Mouse (Mus musculus) inflammation-experienced regulatory T-cells, adult 6 months (primary cell): ENCODE measurements around the gene Slc26a8. TPM values are rescaled to one million over a fixed set of nuclear protein-coding genes. Genes with fewer than 3 reads are reported as not detected.

Experiments
- ATAC-seq: one replicate; pipeline ENCODE4 v1.8.0; 2017
- polyA plus RNA-seq, 3 experiments: library from polyadenylated mRNA; unstranded; fragments of 100-300 nt; shearing (Covaris generic); gene quantifications; one replicate each; pipeline ENCODE4 v1.2.1; 2017

The Slc26a8 gene
- polyA plus RNA-seq, 3 experiments from 2014 or later, result 0.21 to 0.88 (median 0.87) TPM

DNA sequence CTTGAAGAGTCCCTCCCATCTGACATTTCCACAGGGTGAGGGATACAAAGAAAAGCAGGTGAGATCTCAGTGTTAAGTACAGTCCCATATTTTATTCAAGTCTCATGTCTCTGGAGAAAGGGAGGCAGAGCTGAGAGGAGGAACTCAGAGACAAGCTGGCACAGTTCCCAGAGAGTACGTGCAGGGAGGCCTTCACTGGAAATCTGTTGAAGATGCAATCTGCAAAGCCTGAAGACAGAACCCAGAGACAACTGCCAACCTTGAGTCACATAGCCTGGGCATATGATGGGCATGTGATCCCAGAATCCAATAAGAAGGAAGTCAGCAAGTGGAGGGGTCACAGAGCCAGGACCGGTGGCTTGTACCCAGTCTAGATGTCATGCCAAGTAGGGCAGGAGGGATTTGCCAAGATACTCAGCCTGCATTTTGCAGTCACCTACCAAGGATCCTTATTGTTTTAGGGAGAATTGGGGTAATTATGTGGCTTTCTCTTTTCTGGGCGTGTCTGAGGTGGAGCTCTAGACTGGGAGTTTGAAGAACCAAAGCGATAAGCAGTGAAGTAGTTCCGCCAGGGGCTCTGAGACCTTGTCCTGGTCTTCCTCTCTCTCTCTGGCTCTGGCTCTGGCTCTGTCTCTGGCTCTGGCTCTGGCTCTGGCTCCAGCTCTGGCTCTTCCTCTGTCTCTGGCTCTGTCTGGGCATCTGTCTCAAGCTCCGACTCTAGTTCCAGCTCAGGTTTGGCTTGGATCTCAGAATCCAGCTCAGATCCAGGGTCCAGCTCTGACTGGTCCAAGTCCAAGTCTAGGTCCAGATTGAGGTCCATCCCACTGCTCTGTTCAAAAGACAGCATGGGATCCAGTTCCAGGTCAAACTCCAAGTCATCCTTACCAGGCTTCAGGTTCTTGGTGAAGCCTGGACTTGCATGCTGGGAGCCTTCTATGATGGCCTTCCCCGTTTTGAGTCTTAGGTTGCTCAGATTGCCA, 52.0 kb downstream of the Slc26a8 start:
- no peak for ATAC-seq

GRCm38 (mm10) chr17:28635842-28636241, 54.2 kb downstream of the Slc26a8 start:
- no peak for ATAC-seq

DNA sequence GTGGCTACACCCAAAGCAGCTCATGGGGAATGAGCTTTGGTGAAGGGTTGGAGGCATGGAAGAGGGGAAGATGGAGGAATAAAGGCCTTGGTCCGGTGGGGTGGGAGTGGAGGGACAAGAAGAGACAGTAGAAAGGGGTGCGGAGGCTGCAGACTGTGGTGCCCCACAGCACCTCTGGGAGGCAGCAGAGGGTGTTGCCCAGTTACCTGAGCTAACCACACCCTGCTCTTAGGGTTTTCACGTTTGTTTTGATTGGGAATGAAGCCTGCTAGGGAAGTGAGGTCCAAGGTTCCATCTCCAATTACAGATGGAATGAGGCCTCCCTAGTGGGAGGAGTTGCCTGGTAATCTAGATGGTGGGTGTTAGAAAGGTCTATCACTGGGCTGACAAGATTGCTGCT, 60.9 kb downstream of the Slc26a8 start:
- ATAC-seq, result no peak

DNA sequence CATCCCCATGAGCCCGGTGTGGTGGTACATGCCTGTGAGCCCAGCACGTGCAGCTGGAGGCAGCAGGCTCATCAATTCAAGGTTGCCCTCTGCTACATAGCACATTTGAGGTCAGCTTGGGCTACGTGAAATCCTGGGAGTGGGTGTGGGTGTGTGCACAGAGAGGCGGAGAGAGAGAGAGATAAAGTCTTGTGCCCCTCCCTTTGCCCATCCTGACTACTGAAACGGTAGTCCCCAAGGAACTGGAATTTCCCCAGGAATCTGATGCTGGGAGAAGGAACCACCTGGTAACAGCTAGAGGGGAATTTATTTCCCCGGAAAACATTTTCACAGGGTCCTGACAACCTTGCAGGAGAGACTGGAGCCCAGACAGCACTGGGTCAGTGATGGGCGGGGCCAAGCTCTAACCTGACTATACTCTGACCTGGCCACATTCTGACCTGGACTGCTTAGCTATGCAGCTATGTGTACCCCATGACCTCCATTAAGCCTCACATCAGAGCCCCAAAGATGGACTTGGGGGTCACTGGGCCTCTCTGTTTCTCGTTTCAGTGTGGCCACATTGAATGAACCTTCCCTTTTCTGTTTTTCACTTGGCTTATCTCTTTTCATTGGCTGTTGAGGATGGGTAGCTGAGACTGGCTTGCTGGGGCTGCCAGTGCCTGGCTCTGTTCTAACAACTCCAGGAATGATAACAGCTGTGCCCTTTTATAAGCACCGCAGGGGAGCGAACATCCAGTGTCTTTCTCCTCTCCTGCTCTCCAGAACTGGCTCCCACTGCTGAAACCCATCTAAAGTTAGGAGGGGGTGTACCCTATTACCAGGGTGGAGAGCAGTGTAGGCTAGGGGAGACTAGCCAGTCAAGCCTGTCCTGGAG, 61.5 kb downstream of the Slc26a8 start:
- no peak for ATAC-seq

GRCm38 (mm10) chr17:28626937-28627336, 63.1 kb downstream of the Slc26a8 start:
- no peak for ATAC-seq

DNA sequence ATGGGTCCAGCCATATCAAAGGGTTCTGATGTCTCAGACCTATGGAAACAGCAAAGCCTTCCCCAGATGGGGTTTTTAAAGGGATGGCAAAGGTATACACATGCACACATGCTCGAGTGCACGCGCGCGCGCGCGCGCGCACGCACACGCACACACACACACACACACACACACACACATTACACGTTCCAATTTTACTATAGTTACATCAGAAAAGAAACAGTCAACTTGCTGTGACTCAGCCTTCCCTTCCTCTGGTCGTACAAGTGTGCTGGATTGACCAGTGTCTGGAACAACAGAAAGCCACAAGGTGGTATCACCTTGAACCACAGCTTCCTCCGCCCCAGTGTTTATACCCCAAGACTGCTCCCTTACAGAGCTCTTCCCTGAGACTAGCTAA, 64.7 kb downstream of the Slc26a8 start:
- ATAC-seq, result no peak

DNA sequence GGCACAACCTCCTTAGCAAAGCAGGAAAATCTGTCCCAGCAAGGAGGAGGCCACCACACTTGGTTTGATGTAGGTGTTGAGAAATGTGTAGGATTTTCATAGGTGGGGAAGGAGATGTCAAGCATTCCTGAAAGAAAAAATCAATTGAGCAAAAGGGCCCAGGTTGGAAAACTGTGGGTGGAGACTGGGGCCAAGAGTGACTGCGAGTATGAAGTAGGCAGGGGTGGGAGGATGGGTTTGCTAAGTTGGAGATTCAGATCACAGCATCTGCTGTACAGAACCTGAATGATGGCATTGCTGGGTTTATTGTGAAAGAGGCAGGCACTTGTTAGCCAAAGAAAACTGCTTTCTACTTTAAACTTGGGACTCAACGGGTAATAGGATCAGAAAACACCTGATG, 65.2 kb downstream of the Slc26a8 start:
- no peak for ATAC-seq

GRCm38 (mm10) chr17:28622300-28622759, 67.7 kb downstream of the Slc26a8 start, which contains the start of gene Srpk1:
Gene Srpk1 (minus strand): TSS chr17:28622709.
- ATAC-seq, result peak; percentile 77

GRCm38 (mm10) chr17:28621381-28622299, 68.4 kb downstream of the Slc26a8 start:
- peak; percentile 51 for ATAC-seq

- ATAC-seq, result no peak
Measured at GRCm38 (mm10) chr17:28618775-28619174, 71.3 kb downstream of the Slc26a8 start.

DNA sequence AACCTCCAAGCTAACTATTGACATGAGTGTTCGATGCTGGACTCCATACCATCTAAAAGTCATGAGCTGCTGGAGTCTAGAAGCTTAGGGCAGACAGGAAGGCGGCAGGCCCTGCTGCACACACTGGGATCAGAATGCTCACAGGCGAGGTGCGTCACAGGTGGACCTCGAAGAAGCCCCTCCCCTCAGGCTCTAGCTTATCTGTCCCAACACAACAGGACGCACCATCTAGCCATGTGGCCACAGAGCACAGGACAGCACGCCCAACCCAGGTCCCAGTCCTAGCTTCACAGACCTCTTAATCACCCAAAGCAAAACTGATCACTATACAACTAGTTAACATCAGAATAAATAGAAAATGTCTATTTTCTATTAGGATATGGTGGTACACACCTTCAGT, 71.9 kb downstream of the Slc26a8 start:
- ATAC-seq, result no peak

DNA sequence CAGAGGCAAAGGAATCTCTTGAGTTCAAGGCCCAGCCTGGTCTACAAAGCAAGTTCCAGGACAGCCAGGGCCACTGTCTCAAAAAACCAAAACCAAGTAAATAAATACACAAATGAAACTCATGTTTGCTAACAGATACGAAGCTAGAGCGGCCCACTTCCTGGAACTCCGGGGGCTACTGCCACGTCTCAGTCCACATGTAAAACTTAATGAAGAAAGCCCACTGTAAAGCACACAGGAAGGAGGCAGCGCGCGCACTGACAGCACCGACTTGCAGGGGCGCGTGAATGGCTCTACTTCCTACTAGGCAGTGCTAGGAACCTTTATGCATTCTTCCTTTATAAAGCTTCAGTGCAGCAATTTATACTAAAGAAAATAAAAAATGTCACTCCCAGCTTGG, 72.4 kb downstream of the Slc26a8 start:
- no peak for ATAC-seq

DNA sequence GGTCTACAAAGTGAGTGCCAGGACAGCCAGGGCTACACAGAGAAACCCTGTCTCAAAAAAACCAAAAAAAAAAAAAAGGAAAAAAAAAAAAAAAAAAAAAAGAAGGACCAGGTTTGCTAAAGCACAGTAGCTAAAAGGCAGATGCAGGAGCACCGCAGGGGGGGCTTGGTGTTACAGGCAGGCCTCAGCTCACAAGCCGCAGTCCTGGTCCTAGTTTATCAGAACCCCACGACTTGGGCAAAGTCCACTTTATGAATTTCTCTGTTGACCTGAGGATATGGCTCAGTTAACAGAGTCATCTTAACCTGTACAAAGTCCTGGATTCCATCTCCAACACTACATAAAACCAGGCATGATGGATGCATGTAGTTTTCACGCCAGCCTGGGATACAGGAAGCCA, 74.7 kb downstream of the Slc26a8 start:
- no peak for ATAC-seq

- ATAC-seq, result no peak
Measured at GRCm38 (mm10) chr17:28613096-28613495, 76.9 kb downstream of the Slc26a8 start.

DNA sequence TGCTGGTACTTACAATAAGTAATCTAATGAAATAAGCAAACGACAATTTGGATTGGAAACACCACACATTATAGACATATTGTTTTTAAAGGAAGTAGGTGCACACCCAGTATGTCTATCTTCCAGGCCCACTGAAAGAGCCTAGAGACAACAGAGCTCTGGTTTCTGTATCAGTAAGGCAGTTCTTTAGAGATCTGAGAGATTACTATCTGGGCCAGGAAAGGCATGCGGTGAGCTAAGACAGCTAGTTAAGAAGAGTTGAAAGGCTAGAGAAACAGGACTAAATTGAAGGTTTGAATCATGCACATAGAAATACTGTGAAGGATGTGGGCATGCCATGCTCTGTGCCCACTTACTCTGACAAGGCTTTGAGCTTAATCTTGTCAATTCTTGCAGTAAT, 77.4 kb downstream of the Slc26a8 start:
- peak; percentile 94 for ATAC-seq

DNA sequence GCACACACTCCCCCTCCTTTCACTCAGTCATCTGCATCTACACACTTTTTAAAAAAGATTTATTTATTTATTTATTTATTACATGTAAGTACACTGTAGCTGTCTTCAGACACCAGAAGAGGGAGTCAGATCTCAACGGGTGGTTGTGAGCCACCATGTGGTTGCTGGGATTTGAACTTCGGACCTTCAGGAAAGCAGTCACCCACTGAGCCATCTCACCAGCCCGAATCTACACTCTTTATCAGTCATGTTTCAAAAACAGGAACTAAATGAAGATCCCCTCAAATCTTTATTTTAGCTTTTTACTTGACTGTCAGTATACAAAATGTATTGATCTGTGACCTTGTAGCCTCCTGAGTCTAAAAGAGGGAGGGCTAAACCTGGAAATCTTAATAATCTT, 80.5 kb downstream of the Slc26a8 start:
- no peak for ATAC-seq

DNA sequence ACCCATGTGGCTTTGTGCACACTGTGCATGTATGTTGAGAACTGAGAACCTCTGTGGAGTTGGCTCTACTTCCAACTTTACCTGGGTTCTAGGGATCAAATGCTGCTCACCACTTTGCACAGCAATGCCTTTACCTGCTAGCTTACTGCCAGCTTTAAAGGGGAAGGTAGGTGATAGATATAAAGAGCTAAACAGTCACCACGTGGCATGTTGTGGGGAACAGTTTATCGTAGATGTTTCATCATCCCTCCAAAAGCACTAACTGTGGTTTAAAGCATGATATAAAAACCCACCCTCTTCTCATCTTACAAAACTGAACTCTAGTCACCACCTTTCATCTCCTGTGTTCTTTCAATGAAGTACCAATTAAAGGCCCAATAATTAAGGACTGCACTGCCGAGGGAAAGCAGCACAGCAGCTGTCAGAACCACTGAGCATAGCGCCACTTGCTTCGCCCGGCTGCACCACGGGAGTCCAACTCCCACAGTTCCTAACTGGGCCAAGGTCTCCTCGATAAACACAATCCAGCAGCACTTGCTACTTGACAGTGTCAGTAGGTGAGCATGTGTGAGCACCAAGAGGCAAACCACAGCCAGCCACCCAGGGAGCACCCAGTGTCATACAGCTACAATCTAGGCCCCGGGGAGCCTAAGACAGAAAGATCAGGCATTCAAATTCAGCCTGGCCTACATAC, 88.3 kb downstream of the Slc26a8 start:
- no peak for ATAC-seq

DNA sequence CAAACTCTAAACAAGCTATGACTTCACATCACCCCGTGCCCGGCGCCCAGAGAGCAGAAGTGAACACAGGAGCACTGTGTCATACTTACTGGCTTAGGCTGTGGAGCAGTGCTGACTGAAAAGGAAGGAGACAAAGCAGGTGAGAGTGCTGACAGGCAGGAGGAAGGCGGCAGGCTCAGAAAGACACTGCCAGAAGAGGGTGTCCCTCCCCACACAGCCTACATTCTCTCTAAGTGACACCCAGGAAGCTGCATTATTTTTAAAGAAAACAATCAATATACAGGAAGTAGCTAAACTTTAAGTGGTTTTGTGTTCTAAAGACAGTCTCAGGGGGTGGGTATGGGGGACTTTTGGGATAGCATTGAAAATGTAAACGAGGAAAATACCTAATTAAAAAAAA, 89.3 kb downstream of the Slc26a8 start:
- ATAC-seq, result peak; percentile 50

DNA sequence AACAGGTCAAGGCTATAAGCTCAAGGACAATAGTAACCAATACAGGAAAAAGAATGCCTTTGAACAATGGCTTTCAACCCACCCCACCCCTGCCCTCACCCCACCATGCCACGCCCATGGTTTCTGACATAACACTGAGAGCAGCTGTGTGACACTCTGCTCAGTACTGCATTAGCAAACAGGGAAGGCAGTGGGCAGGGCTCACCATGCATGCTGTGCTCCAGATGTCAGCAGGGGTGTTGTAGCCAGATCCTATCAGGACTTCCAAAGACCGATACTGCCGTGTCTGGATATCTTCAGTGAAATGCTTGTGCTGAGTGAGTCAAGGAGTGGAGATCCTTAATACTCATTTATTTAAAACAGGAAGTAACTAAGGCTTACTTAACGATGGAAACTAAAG, 96.1 kb downstream of the Slc26a8 start:
- ATAC-seq, result no peak

GRCm38 (mm10) chr17:28592998-28593397, 97.0 kb downstream of the Slc26a8 start:
- ATAC-seq, result no peak

GRCm38 (mm10) chr17:28591476-28591875, 98.6 kb downstream of the Slc26a8 start:
- ATAC-seq, result no peak
